Mouse (Mus musculus) C2C12 (cell line): ENCODE measurements around the gene Car11. TPM values are rescaled to one million over a fixed set of nuclear protein-coding genes. Genes with fewer than 3 reads are reported as not detected.
A peak's percentile ranks its signal among the peaks of the same experiment; 100 is the strongest.

Source experiments
- H3K27me3 ChIP-seq: one replicate; pipeline ENCODE4 v1.6.1; 2011; ENCODE audit not compliant: control insufficient read depth, insufficient read depth, insufficient read length
- H3K36me3 ChIP-seq: one replicate; pipeline ENCODE4 v1.6.1; 2011; ENCODE audit not compliant: control insufficient read depth, insufficient read depth
- H3K4me3 ChIP-seq: one replicate; pipeline ENCODE4 v1.5.1; 2011; ENCODE audit warnings: mild to moderate bottlenecking, control low read depth; ENCODE audit not compliant: poor library complexity, insufficient read depth, severe bottlenecking
- H3K79me2 ChIP-seq: one replicate; pipeline ENCODE4 v1.6.1; 2011; ENCODE audit not compliant: control insufficient read depth, insufficient read depth
- H3K79me3 ChIP-seq: one replicate; pipeline ENCODE4 v1.6.1; 2011; ENCODE audit warnings: low read depth, control low read depth
- H3ac ChIP-seq: one replicate; pipeline ENCODE3; 2011; ENCODE audit warnings: low read depth; ENCODE audit not compliant: control insufficient read depth, insufficient read length
- CEBPB ChIP-seq: IDR thresholded peaks from one replicate; pipeline ENCODE4 v1.6.1; 2011; ENCODE audit warnings: low read depth, mild to moderate bottlenecking, control low read depth, moderate library complexity
- CTCF ChIP-seq: IDR thresholded peaks from one replicate; pipeline ENCODE4 v1.5.1; 2011; ENCODE audit not compliant: control insufficient read depth, insufficient read depth, insufficient read length
- FOSL1 ChIP-seq: IDR thresholded peaks from one replicate; pipeline ENCODE4 v1.8.0; 2011; ENCODE audit warnings: mild to moderate bottlenecking, low read length; ENCODE audit not compliant: poor library complexity, insufficient read depth, severe bottlenecking
- MAX ChIP-seq: IDR thresholded peaks from one replicate; pipeline ENCODE4 v1.6.1; 2011; ENCODE audit warnings: mild to moderate bottlenecking, control low read depth
- MYOD1 ChIP-seq: IDR thresholded peaks from one replicate; pipeline ENCODE4 v1.6.1; 2011; ENCODE audit warnings: low read depth; ENCODE audit not compliant: control insufficient read depth, insufficient read length
- MYOG ChIP-seq: IDR thresholded peaks from one replicate; pipeline ENCODE4 v1.6.1; 2011; ENCODE audit not compliant: control insufficient read depth, insufficient read length; ENCODE audit errors: extremely low read depth
- USF1 ChIP-seq: IDR thresholded peaks from one replicate; pipeline ENCODE4 v1.6.1; 2011; ENCODE audit warnings: low read depth, mild to moderate bottlenecking, control low read depth, moderate library complexity
- polyA plus RNA-seq: library from polyadenylated mRNA; unstranded; fragments of >200 nt; fragmentation: generic; extraction: Trizol; gene quantifications from one replicate; pipeline ENCODE4 v1.2.1, GENCODE M21; 2012; ENCODE audit warnings: missing spikeins

Car11 gene
- polyA plus RNA-seq, 1 experiment, result 0.44 TPM

GRCm38 (mm10) chr7:45726419-45726818, 26.8 kb downstream of the Car11 start:
- Histone ChIP-seq H3K36me3 (peaks cover 31% of the 10 kb centered on the region), H3K4me3 (no peak overlapping the region), H3ac (no peak overlapping the region), H3K27me3 (no peaks in the 10 kb centered on the region), H3K79me2 (peaks cover 7% of the 10 kb centered on the region), H3K79me3 (no peaks in the 10 kb centered on the region)
- no peak for TF ChIP-seq USF1
- TF ChIP-seq FOSL1, result no peak
- no peak for TF ChIP-seq MYOG
- no peak for TF ChIP-seq CTCF
- TF ChIP-seq CEBPB, result no peak
- no peak for TF ChIP-seq MYOD1
- no peak for TF ChIP-seq MAX

- Histone ChIP-seq H3K36me3 (peaks cover 31% of the 10 kb centered on the region), H3K4me3 (no peak overlapping the region), H3K79me3 (no peaks in the 10 kb centered on the region), H3K27me3 (no peaks in the 10 kb centered on the region), H3K79me2 (peaks cover 7% of the 10 kb centered on the region), H3ac (no peak overlapping the region)
- TF ChIP-seq CTCF (no peak), MYOG (no peak), FOSL1 (no peak), CEBPB (no peak), MAX (no peak)
These were observed 28.0 kb downstream of the Car11 start for GRCm38 (mm10) chr7:45727625-45728024.

- H3K79me2 ChIP-seq, result no peaks in the 10 kb centered on the region
- no peaks in the 10 kb centered on the region for H3K27me3 ChIP-seq
- no peak overlapping the region for H3K4me3 ChIP-seq
- H3K36me3 ChIP-seq, result peaks cover 8% of the 10 kb centered on the region
- no peak for TF ChIP-seq MYOG
- TF ChIP-seq MAX, result no peak
- peak; percentile 62 for TF ChIP-seq CTCF
- no peaks in the 10 kb centered on the region for H3K79me3 ChIP-seq
- H3ac ChIP-seq, result no peak overlapping the region
These were observed 31.2 kb downstream of the Car11 start for GRCm38 (mm10) chr7:45730727-45731431.

- H3K79me3 ChIP-seq, result no peaks in the 10 kb centered on the region
- no peak for TF ChIP-seq CEBPB
- no peak for TF ChIP-seq FOSL1
- no peak for TF ChIP-seq CTCF
- no peak for TF ChIP-seq MYOG
- TF ChIP-seq MAX, result no peak
- TF ChIP-seq USF1, result no peak
- TF ChIP-seq MYOD1, result no peak
- no peaks in the 10 kb centered on the region for H3K36me3 ChIP-seq
- H3ac ChIP-seq, result no peak overlapping the region
- H3K27me3 ChIP-seq, result no peaks in the 10 kb centered on the region
- H3K4me3 ChIP-seq, result no peak overlapping the region
- H3K79me2 ChIP-seq, result no peaks in the 10 kb centered on the region
These were observed 33.8 kb downstream of the Car11 start for GRCm38 (mm10) chr7:45733477-45733876.

- no peaks in the 10 kb centered on the region for H3K79me3 ChIP-seq
- TF ChIP-seq MYOG, result no peak
- no peak for TF ChIP-seq CEBPB
- TF ChIP-seq MYOD1, result no peak
- TF ChIP-seq CTCF, result no peak
- no peak for TF ChIP-seq MAX
- TF ChIP-seq USF1, result no peak
- TF ChIP-seq FOSL1, result no peak
These were observed 39.6 kb downstream of the Car11 start for GRCm38 (mm10) chr7:45739162-45739763.

GRCm38 (mm10) chr7:45739820-45740219, 40.2 kb downstream of the Car11 start:
- H3K79me2 ChIP-seq, result no peaks in the 10 kb centered on the region
- H3ac ChIP-seq, result no peak overlapping the region
- no peaks in the 10 kb centered on the region for H3K27me3 ChIP-seq
- H3K4me3 ChIP-seq, result no peak overlapping the region
- H3K36me3 ChIP-seq, result no peaks in the 10 kb centered on the region
- TF ChIP-seq MYOD1 (no peak), MAX (no peak), FOSL1 (no peak), MYOG (no peak), CEBPB (no peak), CTCF (no peak), USF1 (no peak)
- no peaks in the 10 kb centered on the region for H3K79me3 ChIP-seq

More at GRCm38 (mm10) chr7:45739162-45739763, 39.6 kb downstream of the Car11 start:
- no peak overlapping the region for H3K4me3 ChIP-seq
- no peak overlapping the region for H3ac ChIP-seq
- H3K27me3 ChIP-seq, result no peaks in the 10 kb centered on the region
- H3K36me3 ChIP-seq, result no peaks in the 10 kb centered on the region
- H3K79me2 ChIP-seq, result no peaks in the 10 kb centered on the region
